Mouse (Mus musculus) hindbrain, embryonic 11.5 days (tissue): ENCODE results near the gene Ifngr1. TPM values are rescaled to one million over a fixed set of nuclear protein-coding genes. Genes with fewer than 3 reads are reported as not detected.

Experiments used
- ATAC-seq: fragments of 200-750 bp; cut with Nextera tagmentation; 2 replicates; pipeline ENCODE4 v1.8.0; 2017; ENCODE audit warnings: mild to moderate bottlenecking, moderate TSS enrichment, moderate library complexity; ENCODE audit not compliant: low FRiP score
- DNase-seq: peaks from one replicate; pipeline ENCODE4 v3.0.0-alpha.2; 2015; ENCODE audit warnings: low spot score
- H3K27ac ChIP-seq: fragments of 300-500 bp; sonication (generic); 2 replicates; pipeline ENCODE4 v1.5.1; 2014; ENCODE audit warnings: mild to moderate bottlenecking, low read depth, low read length
- H3K27me3 ChIP-seq: fragments of 300-500 bp; sonication (generic); 2 replicates; pipeline ENCODE4 v1.6.1; 2014; ENCODE audit warnings: mild to moderate bottlenecking, low read length, moderate library complexity, mixed read lengths; ENCODE audit not compliant: control insufficient read depth, insufficient read depth
- H3K36me3 ChIP-seq: fragments of 300-500 bp; sonication (generic); 2 replicates; pipeline ENCODE4 v1.6.1; 2014; ENCODE audit warnings: mild to moderate bottlenecking, low read length, moderate library complexity, mixed read lengths; ENCODE audit not compliant: control insufficient read depth, insufficient read depth
- H3K4me1 ChIP-seq: fragments of 300-500 bp; sonication (generic); replicated peaks from 2 replicates; pipeline ENCODE4 v1.6.1; 2014; ENCODE audit warnings: low read length, mixed read lengths; ENCODE audit not compliant: control insufficient read depth, insufficient read depth
- H3K4me2 ChIP-seq: fragments of 300-500 bp; sonication (generic); replicated peaks from 2 replicates; pipeline ENCODE4 v1.6.1; 2014; ENCODE audit warnings: mild to moderate bottlenecking, low read depth, low read length
- H3K4me3 ChIP-seq: fragments of 300-500 bp; sonication (generic); 2 replicates; pipeline ENCODE4 v1.5.1; 2014; ENCODE audit warnings: low read depth, low read length
- H3K9ac ChIP-seq: fragments of 300-500 bp; sonication (generic); 2 replicates; pipeline ENCODE4 v1.6.1; 2014; ENCODE audit warnings: low read depth, low read length
- H3K9me3 ChIP-seq: fragments of 300-500 bp; sonication (generic); 2 replicates; pipeline ENCODE4 v1.6.1; 2016; ENCODE audit warnings: low read length; ENCODE audit not compliant: control insufficient read depth
- WGBS: fragments of 180-500 bp; shearing (Covaris S2); extraction: QIAGEN DNeasy Blood & Tissue Kit; methylation state at CpG from one replicate; pipeline ENCODE4 v1.1.7; 2014; 5-methylcytosine and 5-hydroxymethylcytosine counted together
- polyA plus RNA-seq: library from polyadenylated mRNA; unstranded; fragments of >200 nt; fragmentation: Nextera tagmentation; extraction: Ambion mirVana; gene quantifications from 2 replicates; pipeline ENCODE4 v1.2.1, GENCODE M21; 2014

Ifngr1 gene
- polyA plus RNA-seq, 1 experiment from 2014 or later: 30.0 TPM

DNA sequence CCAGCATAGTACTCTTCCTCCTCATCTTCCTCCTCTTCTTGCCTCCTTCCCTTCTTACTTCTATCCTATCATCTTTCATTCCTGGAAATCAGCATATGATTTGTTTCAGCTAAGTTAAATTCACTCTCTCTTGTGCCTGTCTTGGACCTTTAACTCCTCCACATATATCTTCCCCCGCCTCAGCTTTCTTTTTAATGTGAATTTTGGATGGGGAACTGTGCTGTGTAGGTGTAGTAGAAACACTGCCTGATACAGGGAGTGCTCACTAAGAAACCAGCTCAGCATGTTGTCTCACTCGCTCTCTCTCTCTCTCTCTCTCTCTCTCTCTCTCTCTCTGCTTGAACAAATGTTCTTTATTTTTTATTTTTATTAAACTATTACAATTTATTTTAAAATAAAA is 53.4 kb downstream of the Ifngr1 start:
- Histone ChIP-seq H3K27me3 (no peaks in the 10 kb centered on the region), H3K9ac (no peak overlapping the region), H3K36me3 (no peaks in the 10 kb centered on the region), H3K27ac (no peak overlapping the region), H3K4me3 (no peak overlapping the region), H3K4me2 (no peak overlapping the region), H3K9me3 (no peaks in the 10 kb centered on the region), H3K4me1 (no peaks in the 10 kb centered on the region)
- ATAC-seq (no peak), DNase-seq (no peak)
- 85% methylated on average over 2 of the region's 2 CpGs for WGBS

DNA sequence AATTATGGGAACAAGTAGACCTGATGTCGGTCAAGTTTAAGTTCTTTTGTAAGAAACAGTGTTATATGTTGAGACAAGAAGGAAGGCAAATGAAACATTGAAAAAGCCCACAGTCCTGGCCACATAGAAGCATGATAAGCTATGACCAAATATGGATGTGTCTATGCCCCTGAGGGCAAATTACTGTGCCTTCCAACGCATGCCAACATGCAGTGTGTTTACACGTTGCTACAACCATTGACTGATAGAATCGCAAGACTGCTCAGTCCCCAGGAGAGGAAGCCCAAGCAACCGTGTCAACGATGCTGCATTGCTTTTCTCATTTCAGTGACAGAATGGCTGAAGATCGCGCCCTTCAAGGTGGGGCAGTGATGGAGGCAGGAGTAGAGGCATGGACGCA is 65.7 kb downstream of the Ifngr1 start:
- no peak for DNase-seq
- H3K4me2 ChIP-seq: no peak overlapping the region
- no peak overlapping the region for H3K4me3 ChIP-seq

More for the DNA sequence above, 65.7 kb downstream of the Ifngr1 start:
- Histone ChIP-seq H3K9ac (no peak overlapping the region), H3K9me3 (no peaks in the 10 kb centered on the region), H3K36me3 (no peaks in the 10 kb centered on the region), H3K27ac (no peak overlapping the region), H3K4me1 (no peaks in the 10 kb centered on the region), H3K27me3 (no peaks in the 10 kb centered on the region)
- no peak for ATAC-seq
- 91% methylated on average over 9 of the region's 9 CpGs for WGBS

Other genes with a start within 250 kb of the Ifngr1 start
- 46.6 and 58.5 TPM in 2 replicates for gene Olig3, start 235.4 kb upstream of the Ifngr1 start, polyA plus RNA-seq
- gene Il22ra2, start 30.0 kb downstream of the Ifngr1 start, polyA plus RNA-seq: not detected in 2 replicates
- 0.08 TPM in 1 of 2 replicates, not detected in the other for gene Il20ra, start 120.6 kb downstream of the Ifngr1 start, polyA plus RNA-seq